Mouse (Mus musculus) Patski (cell line): ENCODE measurements around the gene Ube2s. TPM values are rescaled to one million over a fixed set of nuclear protein-coding genes. Genes with fewer than 3 reads are reported as not detected.

Experiments used
- ATAC-seq: fragments of 100-300 bp; one replicate; pipeline ENCODE4 v1.8.0; 2021
- CTCF ChIA-PET: fragments of 350-600 bp; sonication (Branson Sonifier 250); formaldehyde crosslinking; loops from one replicate; lab custom pipeline; 2022; ENCODE audit warnings: inconsistent platforms; lab: Charles Lee
- POLR2A ChIA-PET: fragments of 350-600 bp; sonication (Branson Sonifier 250); formaldehyde crosslinking; loops from one replicate; lab custom pipeline; 2022; ENCODE audit warnings: antibody characterized with exemption, inconsistent platforms; lab: Charles Lee
- DNase-seq: peaks from one replicate; pipeline ENCODE4 v3.0.0-alpha.2; 2011; ENCODE audit warnings: low read depth, low spot score
- H3K27me3 ChIP-seq: fragments of 371-371 bp; one replicate; pipeline ENCODE4 v1.5.1; 2021
- CTCF ChIP-seq: fragments of 100-300 bp; IDR thresholded peaks from one replicate; pipeline ENCODE4 v1.5.1; 2021
- in situ Hi-C: fragments of 300-500 bp; cut with MboI; formaldehyde crosslinking; loops from 3 replicates; pipeline ENCODE4 v1.11.1; 2018; ENCODE audit warnings: low pct_unique_long_range_greater_than_20kb, mixed read lengths
- polyA plus RNA-seq: library from polyadenylated mRNA; unstranded; gene quantifications from one replicate; pipeline ENCODE4 v1.2.3, GENCODE M21; 2021

Ube2s gene
- polyA plus RNA-seq, 1 experiment from 2014 or later = 250 TPM

- peaks cover 35% of the 10 kb centered on the region for H3K27me3 ChIP-seq
- no peak for TF ChIP-seq CTCF
- ChIA-PET POLR2A (no interaction called here), CTCF (interaction anchor here (1.6 kb wide), 1 partner anchor 21 kb away, joined by 4 read pairs; no protein-coding TSS in a partner anchor)
- no peak for DNase-seq
- ATAC-seq = no peak
- in situ Hi-C loops = no loop called here
Observed at GRCm38 (mm10) chr7:4844245-4844916, 32.0 kb upstream of the Ube2s start, which contains the start of gene Shisa7. Gene Shisa7, minus strand, starts transcription at chr7:4844696.

- no peak for DNase-seq
- TF ChIP-seq CTCF = no peak
- peaks cover 41% of the 10 kb centered on the region for H3K27me3 ChIP-seq
- ATAC-seq = no peak
- ChIA-PET POLR2A (no interaction called here), CTCF (interaction anchor here (1.6 kb wide), 1 partner anchor 20 kb away, joined by 4 read pairs; no protein-coding TSS in a partner anchor)
- in situ Hi-C loops = no loop called here
Observed at GRCm38 (mm10) chr7:4843604-4844244, 31.3 kb upstream of the Ube2s start.

- peaks cover 41% of the 10 kb centered on the region for H3K27me3 ChIP-seq
- TF ChIP-seq CTCF = no peak
- ATAC-seq (no peak), DNase-seq (no peak)
- CTCF ChIA-PET = interaction anchor here (1.6 kb wide), 1 partner anchor 19 kb away, joined by 4 read pairs; no protein-coding TSS in a partner anchor
- POLR2A ChIA-PET = no interaction called here
- in situ Hi-C loops = no loop called here
Observed at GRCm38 (mm10) chr7:4842634-4843131, 30.3 kb upstream of the Ube2s start.

- TF ChIP-seq CTCF = no peak
- ChIA-PET POLR2A (no interaction called here), CTCF (no interaction called here)
- peaks cover 44% of the 10 kb centered on the region for H3K27me3 ChIP-seq
- in situ Hi-C loops = no loop called here
- DNase-seq = no peak
- ATAC-seq = no peak
Observed at GRCm38 (mm10) chr7:4842077-4842476, 29.7 kb upstream of the Ube2s start.

- ChIA-PET POLR2A (interaction anchor here (0.6 kb wide), 1 partner anchor 18 kb away, joined by 3 read pairs; no protein-coding TSS in a partner anchor), CTCF (no interaction called here)
- ATAC-seq = no peak
- in situ Hi-C loops = no loop called here
- peaks cover 41% of the 10 kb centered on the region for H3K27me3 ChIP-seq
- no peak for TF ChIP-seq CTCF
- DNase-seq = no peak
Observed at GRCm38 (mm10) chr7:4837639-4838038, 25.2 kb upstream of the Ube2s start.

- ChIA-PET CTCF (no interaction called here), POLR2A (interaction anchor here (1.2 kb wide), 1 partner anchor 10 kb away, joined by 3 read pairs; no protein-coding TSS in a partner anchor)
- peaks cover 33% of the 10 kb centered on the region for H3K27me3 ChIP-seq
- in situ Hi-C loops = no loop called here
- peak; percentile 78 for ATAC-seq
- DNase-seq = no peak
- TF ChIP-seq CTCF = peak; percentile 91
Observed at GRCm38 (mm10) chr7:4836351-4836792, 24.0 kb upstream of the Ube2s start.

GRCm38 (mm10) chr7:4835631-4836327 is 23.4 kb upstream of the Ube2s start:
- DNase-seq (no peak), ATAC-seq (no peak)
- ChIA-PET POLR2A (interaction anchor here (1.2 kb wide), 1 partner anchor 11 kb away, joined by 3 read pairs; no protein-coding TSS in a partner anchor), CTCF (no interaction called here)
- H3K27me3 ChIP-seq = peaks cover 35% of the 10 kb centered on the region
- TF ChIP-seq CTCF = no peak
- in situ Hi-C loops = no loop called here

- in situ Hi-C loops = no loop called here
- no peak for TF ChIP-seq CTCF
- no peak for DNase-seq
- peaks cover 20% of the 10 kb centered on the region for H3K27me3 ChIP-seq
- ATAC-seq = no peak
- ChIA-PET CTCF (no interaction called here), POLR2A (no interaction called here)
Observed at GRCm38 (mm10) chr7:4830476-4830875, 18.1 kb upstream of the Ube2s start.

GRCm38 (mm10) chr7:4825365-4825764 is 13.0 kb upstream of the Ube2s start:
- no peak for ATAC-seq
- DNase-seq = no peak
- TF ChIP-seq CTCF = no peak
- ChIA-PET POLR2A (no interaction called here), CTCF (no interaction called here)
- in situ Hi-C loops = no loop called here
- H3K27me3 ChIP-seq = no peaks in the 10 kb centered on the region

GRCm38 (mm10) chr7:4822162-4822907 is 9.9 kb upstream of the Ube2s start:
- no peak for DNase-seq
- ATAC-seq = peak; percentile 35
- in situ Hi-C loops = no loop called here
- TF ChIP-seq CTCF = no peak
- POLR2A ChIA-PET = no interaction called here
- CTCF ChIA-PET = no interaction called here
- no peaks in the 10 kb centered on the region for H3K27me3 ChIP-seq
